Mouse (Mus musculus) liver, embryonic 12.5 days (tissue): ENCODE data around the gene 2410137M14Rik. TPM values are rescaled to one million over a fixed set of nuclear protein-coding genes. Genes with fewer than 3 reads are reported as not detected.

ENCODE experiments used
- ATAC-seq: fragments of 200-750 bp; cut with Nextera tagmentation; 2 replicates; pipeline ENCODE4 v1.8.0; 2017; ENCODE audit warnings: moderate number of reproducible peaks, mild to moderate bottlenecking, moderate library complexity
- H3K27ac ChIP-seq: fragments of 300-500 bp; sonication (generic); 2 replicates; pipeline ENCODE4 v1.5.1; 2016; ENCODE audit warnings: mild to moderate bottlenecking
- H3K27me3 ChIP-seq: fragments of 300-500 bp; sonication (generic); replicated peaks from 2 replicates; pipeline ENCODE4 v1.6.1; 2016; ENCODE audit warnings: mild to moderate bottlenecking, moderate library complexity
- H3K36me3 ChIP-seq: fragments of 300-500 bp; sonication (generic); 2 replicates; pipeline ENCODE4 v1.6.1; 2016; ENCODE audit warnings: mild to moderate bottlenecking, moderate library complexity
- H3K4me1 ChIP-seq: fragments of 300-500 bp; sonication (generic); 2 replicates; pipeline ENCODE4 v1.6.1; 2016
- H3K4me2 ChIP-seq: fragments of 300-500 bp; sonication (generic); 2 replicates; pipeline ENCODE4 v1.6.1; 2016; ENCODE audit warnings: mild to moderate bottlenecking, moderate library complexity
- H3K4me3 ChIP-seq: fragments of 300-500 bp; sonication (generic); 2 replicates; pipeline ENCODE4 v1.5.1; 2016; ENCODE audit warnings: mild to moderate bottlenecking, moderate library complexity
- H3K9ac ChIP-seq: fragments of 300-500 bp; sonication (generic); 2 replicates; pipeline ENCODE4 v1.6.1; 2016; ENCODE audit warnings: mild to moderate bottlenecking, moderate library complexity
- H3K9me3 ChIP-seq: fragments of 300-500 bp; sonication (generic); replicated peaks from 2 replicates; pipeline ENCODE4 v1.6.1; 2016; ENCODE audit warnings: mild to moderate bottlenecking, moderate library complexity
- WGBS: fragments of 180-500 bp; shearing (Covaris S2); methylation state at CpG from one replicate; pipeline ENCODE4 v1.1.7; 2016; ENCODE audit not compliant: insufficient replicate concordance; 5-methylcytosine and 5-hydroxymethylcytosine counted together
- polyA plus RNA-seq: library from polyadenylated mRNA; unstranded; fragments of >200 nt; fragmentation: Nextera tagmentation; extraction: Ambion mirVana; gene quantifications from 2 replicates; pipeline ENCODE4 v1.2.1, GENCODE M21; 2016

Gene 2410137M14Rik
- polyA plus RNA-seq, 1 experiment from 2014 or later: not detected

- 0 out of 2 replicates have a peak, but pooled peaks cover 3% of the 10 kb centered on the region for H3K36me3 ChIP-seq
- no peak overlapping the region for H3K4me3 ChIP-seq
- no peak overlapping the region for H3K27ac ChIP-seq
- H3K9me3 ChIP-seq: no peaks in the 10 kb centered on the region
- H3K4me1 ChIP-seq: no peaks in the 10 kb centered on the region
- H3K9ac ChIP-seq: no peak overlapping the region
- no peak for ATAC-seq
- H3K27me3 ChIP-seq: no peaks in the 10 kb centered on the region; the same call in 1 of the 2 replicates
- 65% methylated on average over 17 of the region's 17 CpGs for WGBS
- no peak overlapping the region for H3K4me2 ChIP-seq
Measured at GRCm38 (mm10) chr17:37009460-37010042, 28.5 kb upstream of the 2410137M14Rik start.

GRCm38 (mm10) chr17:37008161-37008560, 27.1 kb upstream of the 2410137M14Rik start:
- 71% methylated on average over 6 of the region's 6 CpGs for WGBS

GRCm38 (mm10) chr17:37003366-37003765, 22.3 kb upstream of the 2410137M14Rik start:
- peaks cover 25% of the 10 kb centered on the region for H3K27me3 ChIP-seq
- no peaks in the 10 kb centered on the region for H3K9me3 ChIP-seq
- no peak overlapping the region for H3K27ac ChIP-seq
- no peaks in the 10 kb centered on the region for H3K36me3 ChIP-seq
- ATAC-seq: no peak
- H3K4me2 ChIP-seq: peak overlapping the region; percentile 66
- H3K9ac ChIP-seq: no peak overlapping the region
- H3K4me1 ChIP-seq: no peaks in the 10 kb centered on the region; the same call in 1 of the 2 replicates
- 40% methylated on average over 4 of the region's 4 CpGs for WGBS
- peak overlapping the region; percentile 55 for H3K4me3 ChIP-seq

More at GRCm38 (mm10) chr17:37008161-37008560, 27.1 kb upstream of the 2410137M14Rik start:
- no peak for ATAC-seq
- Histone ChIP-seq H3K4me2 (no peak overlapping the region), H3K4me1 (no peaks in the 10 kb centered on the region), H3K9me3 (no peaks in the 10 kb centered on the region), H3K9ac (no peak overlapping the region), H3K27ac (no peak overlapping the region), H3K36me3 (0 out of 2 replicates have a peak, but pooled peaks cover 3% of the 10 kb centered on the region), H3K4me3 (no peak overlapping the region), H3K27me3 (peaks cover 10% of the 10 kb centered on the region)

- 2% methylated on average over 49 of the region's 49 CpGs for WGBS
- H3K27me3 ChIP-seq: peaks cover 25% of the 10 kb centered on the region
- peak overlapping the region; percentile 61 for H3K9ac ChIP-seq
- no peaks in the 10 kb centered on the region for H3K9me3 ChIP-seq
- H3K4me1 ChIP-seq: no peaks in the 10 kb centered on the region; the same call in 1 of the 2 replicates
- peak; percentile 55 for ATAC-seq
- peak overlapping the region; percentile 55 for H3K4me3 ChIP-seq
- H3K36me3 ChIP-seq: no peaks in the 10 kb centered on the region
- peak overlapping the region; percentile 66 for H3K4me2 ChIP-seq
- H3K27ac ChIP-seq: peak overlapping the region; percentile 48; the same call in 1 of the 2 replicates
Measured at GRCm38 (mm10) chr17:37002364-37003330, 21.6 kb upstream of the 2410137M14Rik start.

- H3K36me3 ChIP-seq: no peaks in the 10 kb centered on the region
- ATAC-seq: no peak
- peak within 1 kb of the TSS; percentile 66; the same call in 1 of the 2 replicates for H3K4me2 ChIP-seq
- no peak within 1 kb of the TSS for H3K9ac ChIP-seq
- H3K4me3 ChIP-seq: no peak within 1 kb of the TSS
- WGBS: 73% methylated on average over 7 of the region's 7 CpGs
- no peaks in the 10 kb centered on the region; the same call in 1 of the 2 replicates for H3K4me1 ChIP-seq
- H3K27ac ChIP-seq: no peak within 1 kb of the TSS
- no peaks in the 10 kb centered on the region for H3K9me3 ChIP-seq
- H3K27me3 ChIP-seq: peaks cover 25% of the 10 kb centered on the region
Measured at GRCm38 (mm10) chr17:37000863-37001262, 19.8 kb upstream of the 2410137M14Rik start, which contains the start of gene Zfp57. Zfp57 (plus strand) TSS chr17:37001163.

GRCm38 (mm10) chr17:36998477-36998876, 17.4 kb upstream of the 2410137M14Rik start:
- no peak overlapping the region for H3K4me3 ChIP-seq
- no peak for ATAC-seq

GRCm38 (mm10) chr17:36997033-36997735, 16.1 kb upstream of the 2410137M14Rik start:
- H3K4me2 ChIP-seq: no peak overlapping the region

More at GRCm38 (mm10) chr17:36998477-36998876, 17.4 kb upstream of the 2410137M14Rik start:
- no peak overlapping the region for H3K27ac ChIP-seq
- 45% methylated on average over 2 of the region's 2 CpGs for WGBS
- no peak overlapping the region for H3K4me2 ChIP-seq
- no peaks in the 10 kb centered on the region for H3K36me3 ChIP-seq
- peaks cover 18% of the 10 kb centered on the region for H3K27me3 ChIP-seq
- no peaks in the 10 kb centered on the region; the same call in 1 of the 2 replicates for H3K4me1 ChIP-seq
- H3K9ac ChIP-seq: no peak overlapping the region
- H3K9me3 ChIP-seq: no peaks in the 10 kb centered on the region

GRCm38 (mm10) chr17:36995448-36995847, 14.4 kb upstream of the 2410137M14Rik start:
- Histone ChIP-seq H3K9ac (no peak overlapping the region), H3K4me3 (no peak overlapping the region), H3K27me3 (no peaks in the 10 kb centered on the region; the same call in 1 of the 2 replicates), H3K9me3 (no peaks in the 10 kb centered on the region), H3K4me1 (no peaks in the 10 kb centered on the region), H3K36me3 (no peaks in the 10 kb centered on the region), H3K27ac (no peak overlapping the region), H3K4me2 (no peak overlapping the region)
- ATAC-seq: no peak
- 61% methylated on average over 3 of the region's 3 CpGs for WGBS

More at GRCm38 (mm10) chr17:36997033-36997735, 16.1 kb upstream of the 2410137M14Rik start:
- Histone ChIP-seq H3K9me3 (no peaks in the 10 kb centered on the region), H3K36me3 (no peaks in the 10 kb centered on the region), H3K27ac (no peak overlapping the region), H3K4me1 (no peaks in the 10 kb centered on the region), H3K9ac (no peak overlapping the region), H3K27me3 (peaks cover 5% of the 10 kb centered on the region), H3K4me3 (no peak overlapping the region)
- ATAC-seq: no peak
- whole genome bisulfite sequencing: 21% methylated on average over 7 of the region's 7 CpGs

GRCm38 (mm10) chr17:36994528-36994927, 13.5 kb upstream of the 2410137M14Rik start:
- 79% methylated on average over 2 of the region's 2 CpGs for WGBS
- Histone ChIP-seq H3K4me2 (no peak overlapping the region), H3K36me3 (no peaks in the 10 kb centered on the region), H3K9me3 (no peaks in the 10 kb centered on the region), H3K4me1 (no peaks in the 10 kb centered on the region), H3K27ac (no peak overlapping the region), H3K4me3 (no peak overlapping the region), H3K27me3 (peaks cover 7% of the 10 kb centered on the region), H3K9ac (no peak overlapping the region)
- no peak for ATAC-seq

- Histone ChIP-seq H3K27me3 (peaks cover 14% of the 10 kb centered on the region), H3K4me1 (no peaks in the 10 kb centered on the region), H3K9me3 (no peaks in the 10 kb centered on the region), H3K36me3 (no peaks in the 10 kb centered on the region), H3K27ac (no peak overlapping the region), H3K4me3 (no peak overlapping the region), H3K9ac (no peak overlapping the region), H3K4me2 (no peak overlapping the region)
- 72% methylated on average over 4 of the region's 4 CpGs for WGBS
- no peak for ATAC-seq
Measured at GRCm38 (mm10) chr17:36993770-36994325, 12.8 kb upstream of the 2410137M14Rik start.
